Mouse (Mus musculus): ENCODE results near the gene Gm49368.
"Not testable (repeated sequence)": the region's sequence is repeated elsewhere in the genome, so short reads cannot be mapped to it uniquely, and the experiment has no call there.

Gene Gm49368

DNA sequence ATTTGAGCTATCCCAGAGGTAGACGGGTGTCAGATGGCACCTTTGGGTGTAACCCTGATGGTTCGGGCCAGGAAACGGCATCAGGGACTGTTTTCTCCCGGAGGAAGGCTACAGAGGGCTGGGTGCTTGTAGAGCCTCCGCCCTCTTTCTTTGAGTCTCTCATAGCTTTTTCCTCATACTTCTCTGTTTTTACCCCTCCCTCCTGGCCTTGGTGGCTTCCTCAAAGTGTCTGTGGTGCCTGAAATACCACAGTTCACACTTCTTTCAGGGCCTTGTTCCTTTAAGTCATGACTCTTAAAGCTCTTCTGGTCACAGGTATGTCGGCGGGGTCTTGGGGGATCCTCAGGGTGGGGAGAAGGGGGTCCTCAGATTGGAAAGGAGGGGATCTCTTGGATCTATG is at the start of gene Gm49368, which contains the start of gene Itgam:
Gm49368 (plus strand) TSS at position 228 of the 400 bp plus-strand sequence.
Itgam (plus strand) TSS at position 185 of the 400 bp plus-strand sequence.
- DNase-seq (ENCODE audit: low read depth, low spot score), result no peak

DNA sequence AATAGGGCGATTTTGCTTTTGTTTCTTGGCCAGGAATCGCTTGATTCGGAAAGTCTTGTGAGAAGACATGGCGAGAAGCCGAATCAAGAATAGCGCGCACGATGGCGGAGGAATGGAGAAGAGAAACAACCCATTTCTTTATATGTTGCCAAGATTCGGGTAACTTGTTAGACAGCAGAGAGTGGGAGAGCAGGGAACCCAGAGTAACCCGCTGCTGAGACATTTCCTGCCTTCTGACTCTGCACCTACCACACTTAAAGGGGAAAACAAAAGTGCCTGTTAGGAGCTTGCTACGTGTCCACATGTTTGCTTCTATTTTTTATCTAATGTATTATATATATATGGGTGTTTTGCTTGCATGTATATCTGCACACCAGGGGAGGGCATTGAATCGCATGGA is 49.4 kb upstream of the Gm49368 start:
- no peak for DNase-seq (ENCODE audit: low read depth, low spot score)

DNA sequence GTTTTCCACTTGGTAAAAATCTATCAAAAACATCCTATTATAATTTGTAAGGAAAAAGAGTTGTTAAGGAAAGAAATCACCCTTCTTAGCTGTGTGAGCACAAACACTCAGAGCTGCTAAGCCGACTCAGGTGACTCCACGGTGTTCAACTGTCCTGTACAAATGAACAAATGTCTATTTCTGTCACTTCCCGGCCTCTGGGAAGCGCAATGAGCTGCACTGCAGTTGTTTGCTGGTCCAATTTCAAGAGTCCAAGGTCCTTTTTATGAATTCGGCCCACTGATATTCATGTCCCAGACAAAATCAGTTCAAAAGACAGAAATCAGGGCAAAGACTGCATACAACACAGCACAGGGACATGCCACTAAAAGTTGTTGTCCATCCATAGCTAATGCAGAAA is 46.3 kb upstream of the Gm49368 start:
- DNase-seq (ENCODE audit: low read depth, low spot score), result not testable (repeated sequence)

DNA sequence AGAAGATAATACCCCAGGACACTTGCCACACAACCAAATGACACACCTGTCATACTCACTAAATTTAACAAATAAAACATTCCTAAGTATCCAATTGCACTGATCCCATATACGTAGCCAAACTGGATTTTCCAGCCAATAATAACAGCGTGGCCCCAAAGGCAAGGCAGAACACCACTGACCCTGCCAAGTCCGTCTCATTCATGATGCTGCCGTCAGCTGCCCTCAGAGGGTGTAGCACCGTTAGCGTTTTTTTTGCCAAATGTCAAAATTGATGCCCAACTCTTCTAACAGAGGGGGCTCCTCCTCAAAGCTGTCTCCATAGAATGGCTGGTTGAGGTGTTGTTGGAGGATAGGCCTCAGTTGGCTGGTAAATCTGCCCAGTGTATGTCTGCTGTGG is 45.8 kb upstream of the Gm49368 start:
- DNase-seq (ENCODE audit: low read depth, low spot score), result no peak

DNA sequence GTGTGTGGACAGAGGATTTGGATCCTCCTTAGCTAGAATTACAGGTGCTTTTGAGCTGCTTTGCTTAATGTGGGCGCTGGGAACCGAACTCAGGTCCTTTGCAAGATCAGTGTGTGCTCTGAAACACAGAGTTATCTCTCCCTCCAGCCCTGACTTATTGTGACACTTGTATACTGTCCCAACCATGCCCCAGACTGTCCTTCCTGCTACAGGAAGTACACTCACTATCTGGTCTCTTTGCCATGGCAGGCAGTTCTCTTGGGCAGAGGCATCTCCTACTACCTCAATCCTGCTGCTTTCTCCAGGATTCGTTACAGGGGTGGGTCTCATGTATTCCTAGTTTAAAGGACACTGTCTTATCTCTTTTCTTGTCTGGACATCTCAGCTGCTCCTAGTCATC is 44.2 kb upstream of the Gm49368 start:
- DNase-seq (ENCODE audit: low read depth, low spot score), result no peak

DNA sequence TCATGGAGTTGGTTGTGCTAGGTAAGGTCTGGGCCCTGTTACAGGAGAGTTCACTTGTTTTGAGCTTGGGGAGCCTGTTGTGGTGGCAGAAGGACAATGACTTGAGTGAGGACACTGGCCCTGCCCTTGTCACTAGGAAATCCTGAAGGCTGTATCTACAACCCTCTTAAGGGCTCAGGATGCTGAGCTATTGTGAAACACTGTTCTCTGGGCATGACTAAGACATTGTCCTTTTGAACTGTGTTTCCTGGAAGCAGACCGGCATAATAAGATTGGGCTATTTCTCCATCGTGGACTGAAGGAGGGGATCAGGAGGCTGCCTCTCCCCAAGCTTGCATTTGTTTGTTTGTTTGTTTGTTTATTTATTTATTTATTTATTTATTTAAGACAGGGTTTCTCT is 43.3 kb upstream of the Gm49368 start:
- DNase-seq (ENCODE audit: low read depth, low spot score), result no peak

DNA sequence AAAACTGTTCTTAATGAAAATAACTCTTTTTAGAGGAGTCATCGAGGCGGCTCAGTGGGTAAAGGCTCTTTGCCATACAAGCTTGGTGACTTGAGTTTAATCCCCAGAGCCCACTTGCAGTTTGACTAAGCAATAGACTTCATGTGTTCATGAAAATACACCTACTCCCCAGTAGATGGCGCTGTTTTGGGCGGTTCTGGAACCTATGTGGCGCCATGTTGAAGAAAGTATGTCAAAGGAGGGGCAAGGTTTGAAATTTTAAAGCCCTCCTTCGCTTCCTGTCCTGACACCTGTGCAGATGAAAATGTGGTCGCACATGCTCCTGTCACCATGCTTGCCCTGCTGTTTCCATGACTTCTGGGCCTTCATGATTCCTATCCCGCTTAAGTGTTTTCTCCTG is 39.5 kb upstream of the Gm49368 start:
- DNase-seq (ENCODE audit: low read depth, low spot score), result no peak

DNA sequence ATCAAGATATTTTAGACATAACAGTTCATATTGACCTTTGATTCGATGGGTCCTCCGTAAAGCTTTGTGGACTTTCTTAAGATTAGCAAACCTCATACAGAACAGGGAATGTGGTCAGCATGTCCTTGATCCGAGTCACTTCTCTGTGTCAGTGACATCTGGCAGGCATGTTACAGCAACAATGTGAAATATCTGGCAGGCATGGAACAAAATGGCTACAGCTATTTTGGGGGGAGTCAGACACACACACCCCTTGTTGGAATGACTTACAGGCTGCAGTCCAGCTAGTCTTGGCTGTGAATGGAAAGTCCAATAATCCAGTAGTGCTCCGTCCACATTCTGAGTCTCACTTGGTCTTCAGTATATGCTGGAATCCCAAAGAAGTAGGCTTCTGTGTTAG is 38.9 kb upstream of the Gm49368 start:
- no peak for DNase-seq (ENCODE audit: low read depth, low spot score)

DNA sequence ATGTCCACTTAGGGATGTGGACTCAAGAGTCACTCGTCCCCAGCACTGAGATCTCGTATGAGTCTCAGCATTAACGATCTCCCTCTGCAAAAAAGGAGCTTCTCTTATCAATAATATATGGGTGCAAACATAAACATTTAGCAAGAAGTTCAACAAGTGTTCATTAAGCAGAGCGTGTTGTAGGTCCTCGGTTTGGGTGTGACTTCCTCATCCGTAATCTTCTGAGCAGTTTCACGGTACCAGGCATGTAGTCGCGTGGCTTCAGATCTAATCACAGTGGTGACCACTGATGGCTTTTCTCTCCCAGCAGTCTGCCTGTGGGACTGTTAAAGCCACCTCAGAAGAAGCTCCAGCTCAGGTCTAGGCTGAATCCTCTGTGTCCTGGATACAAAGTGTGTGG is 38.1 kb upstream of the Gm49368 start:
- no peak for DNase-seq (ENCODE audit: low read depth, low spot score)

DNA sequence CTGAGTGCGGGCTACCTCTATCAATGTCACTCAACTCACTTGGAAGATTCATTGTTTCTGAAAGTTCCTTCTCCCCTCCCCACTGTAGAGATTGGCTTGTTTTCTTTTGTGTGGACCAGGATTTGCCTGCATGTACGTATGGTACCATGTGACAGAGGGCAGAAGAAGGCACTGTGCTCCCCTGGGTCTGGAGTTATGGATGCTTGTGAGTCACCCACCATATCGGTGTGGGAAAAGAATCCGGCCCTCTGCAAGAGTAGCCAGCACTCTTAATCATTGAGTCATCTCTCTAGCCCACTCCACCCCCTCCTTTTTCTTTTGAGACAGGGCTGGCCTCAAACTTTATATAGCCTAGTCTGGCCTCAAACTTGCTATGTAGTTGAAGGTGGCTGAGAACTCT is 37.6 kb upstream of the Gm49368 start:
- DNase-seq (ENCODE audit: low read depth, low spot score), result no peak

DNA sequence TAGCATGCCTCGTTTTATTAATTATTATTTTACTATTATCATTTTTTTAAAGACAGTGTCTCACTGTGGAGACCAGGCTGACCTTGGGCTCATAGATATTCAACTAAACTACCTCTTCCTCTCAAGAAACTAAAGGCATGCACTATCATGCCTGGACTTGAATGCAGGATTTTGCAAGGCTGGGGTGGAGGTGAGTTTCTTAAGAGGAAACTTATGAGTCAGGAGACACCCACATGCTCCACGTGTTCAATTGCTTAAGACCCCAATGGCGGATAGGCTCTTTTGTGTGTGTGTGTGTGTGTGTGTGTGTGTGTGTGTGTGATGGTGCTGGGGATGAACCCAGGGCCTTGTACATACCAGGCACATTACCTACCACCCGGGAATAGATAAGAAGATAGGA is 37.1 kb upstream of the Gm49368 start:
- no peak for DNase-seq (ENCODE audit: low read depth, low spot score)

DNA sequence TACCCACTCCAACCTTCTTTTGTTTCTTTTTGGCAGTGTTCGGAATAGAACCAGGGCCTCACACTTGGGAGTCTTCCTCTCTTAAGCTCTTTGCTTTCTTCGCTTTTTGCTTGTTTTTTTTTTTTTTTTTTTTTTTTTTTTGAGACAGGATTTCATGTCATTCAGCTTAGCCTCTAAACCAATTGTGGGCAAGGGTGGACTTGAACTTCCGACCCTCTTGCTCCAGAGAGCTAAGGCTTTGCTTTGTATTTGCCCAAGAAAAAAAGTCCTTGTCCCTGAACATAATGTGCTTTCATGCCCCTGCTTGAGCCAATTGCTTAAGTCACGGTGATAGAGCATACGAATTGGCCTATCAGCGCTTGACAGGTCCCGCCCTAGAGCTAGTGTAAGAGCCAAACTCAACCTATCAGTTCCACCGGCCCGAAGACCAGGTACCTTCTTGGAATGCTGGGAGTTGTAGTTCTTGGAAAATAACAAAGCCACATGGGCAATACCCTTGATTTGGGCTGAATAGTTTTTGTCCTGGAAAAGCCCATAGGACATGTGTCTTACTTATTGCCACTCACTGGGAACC is 31.0 kb upstream of the Gm49368 start:
- DNase-seq (ENCODE audit: low read depth, low spot score), result peak; percentile 27

DNA sequence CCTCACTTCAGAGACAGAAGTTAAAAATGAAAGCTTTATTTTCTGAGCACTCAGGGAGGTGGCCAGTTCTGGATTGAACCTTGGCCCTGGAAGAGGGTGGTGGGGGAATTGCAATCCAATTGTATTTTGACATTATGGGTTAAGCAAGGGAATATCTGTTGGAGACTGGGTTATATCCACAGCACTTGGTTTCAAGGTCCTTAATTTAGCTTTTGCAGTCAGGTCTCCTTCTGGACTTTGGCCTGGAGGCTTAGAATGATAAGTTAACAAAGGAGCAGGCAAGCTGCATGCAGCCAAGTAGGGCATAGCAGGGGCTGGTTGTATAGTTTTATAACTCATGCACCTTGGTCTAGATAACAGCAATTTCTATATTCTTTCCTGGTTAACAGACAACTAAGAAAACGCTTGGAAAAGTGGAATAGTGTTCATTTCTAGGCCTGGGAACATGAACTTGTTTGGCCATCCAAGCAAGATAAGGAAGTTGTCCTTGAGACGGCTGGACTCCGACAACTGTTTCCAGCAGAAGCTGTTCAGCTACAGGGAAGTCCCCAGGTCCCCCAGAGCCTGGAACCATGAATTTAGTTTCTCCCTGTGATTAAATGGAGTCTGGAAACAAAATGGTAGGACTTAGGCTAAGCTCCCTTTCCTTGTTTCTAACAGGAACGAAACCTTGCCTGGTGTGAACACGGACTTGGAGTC is 30.0 kb upstream of the Gm49368 start:
- DNase-seq (ENCODE audit: low read depth, low spot score), result no peak

DNA sequence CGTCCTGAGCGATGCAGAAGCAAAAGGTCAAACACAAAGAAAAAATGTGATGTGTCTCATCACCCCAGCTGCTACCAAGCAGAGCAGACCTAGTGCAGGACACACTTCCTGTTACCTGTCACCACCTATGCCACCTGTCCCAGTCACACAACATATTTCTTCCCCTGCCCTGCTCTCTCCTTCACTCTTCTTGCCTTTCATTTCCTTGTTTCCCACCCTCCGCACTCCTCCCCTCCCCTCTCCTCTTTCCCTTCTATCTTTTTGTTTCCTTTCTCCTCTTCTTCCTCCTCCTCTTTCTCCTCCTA is 29.5 kb upstream of the Gm49368 start:
- no peak for DNase-seq (ENCODE audit: low read depth, low spot score)

DNA sequence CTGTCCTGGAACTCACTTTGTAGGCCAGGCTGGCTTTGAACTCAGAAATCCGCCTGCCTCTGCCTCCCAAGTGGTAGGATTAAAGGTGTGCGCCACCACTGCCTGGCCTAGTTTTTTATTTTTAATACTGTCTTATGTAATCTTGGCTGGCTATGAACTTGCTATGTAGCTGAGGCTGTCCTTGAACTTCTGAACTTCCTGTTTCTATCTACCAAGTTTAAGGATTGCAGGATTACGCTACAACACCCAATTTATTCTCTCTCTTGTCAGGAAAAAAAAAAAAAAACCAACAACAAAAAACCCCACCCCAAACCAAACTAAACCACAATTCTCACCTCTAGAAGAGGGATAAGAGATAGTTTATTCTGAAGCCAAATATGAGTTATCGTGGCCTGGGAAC is 28.9 kb upstream of the Gm49368 start:
- DNase-seq (ENCODE audit: low read depth, low spot score), result no peak

DNA sequence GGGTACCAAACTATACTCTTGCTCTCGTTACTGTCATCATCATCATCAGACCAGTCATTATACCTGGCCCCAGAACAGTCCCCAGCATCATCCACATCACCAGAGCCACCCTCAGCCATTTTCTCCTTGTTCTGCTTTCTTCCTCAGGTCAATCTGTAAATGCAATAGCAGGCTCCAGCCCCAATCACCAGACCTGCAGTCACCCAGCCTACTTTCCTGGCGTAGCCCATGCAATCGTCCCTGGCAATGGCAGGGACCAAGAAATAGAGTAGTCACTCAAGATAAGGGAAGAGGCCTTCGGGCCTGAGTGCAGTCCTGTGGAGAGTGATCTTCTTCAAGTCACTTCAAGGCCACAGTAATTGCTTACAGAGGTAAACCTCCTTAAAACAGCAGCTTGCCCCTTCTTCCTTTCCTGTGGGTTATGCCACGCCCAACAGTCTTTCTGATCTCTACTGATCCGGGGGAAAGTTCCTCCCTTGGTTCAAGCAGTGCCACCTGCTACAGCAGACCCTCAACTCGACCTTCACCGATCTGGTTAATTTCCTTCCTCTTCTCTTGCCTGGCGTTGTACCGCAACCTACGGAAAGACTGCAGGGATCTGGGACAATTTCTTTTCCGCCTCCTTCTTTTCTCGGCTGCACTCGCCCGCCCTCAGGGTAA is 20.2 kb upstream of the Gm49368 start:
- not testable (repeated sequence) for DNase-seq (ENCODE audit: low read depth, low spot score)

DNA sequence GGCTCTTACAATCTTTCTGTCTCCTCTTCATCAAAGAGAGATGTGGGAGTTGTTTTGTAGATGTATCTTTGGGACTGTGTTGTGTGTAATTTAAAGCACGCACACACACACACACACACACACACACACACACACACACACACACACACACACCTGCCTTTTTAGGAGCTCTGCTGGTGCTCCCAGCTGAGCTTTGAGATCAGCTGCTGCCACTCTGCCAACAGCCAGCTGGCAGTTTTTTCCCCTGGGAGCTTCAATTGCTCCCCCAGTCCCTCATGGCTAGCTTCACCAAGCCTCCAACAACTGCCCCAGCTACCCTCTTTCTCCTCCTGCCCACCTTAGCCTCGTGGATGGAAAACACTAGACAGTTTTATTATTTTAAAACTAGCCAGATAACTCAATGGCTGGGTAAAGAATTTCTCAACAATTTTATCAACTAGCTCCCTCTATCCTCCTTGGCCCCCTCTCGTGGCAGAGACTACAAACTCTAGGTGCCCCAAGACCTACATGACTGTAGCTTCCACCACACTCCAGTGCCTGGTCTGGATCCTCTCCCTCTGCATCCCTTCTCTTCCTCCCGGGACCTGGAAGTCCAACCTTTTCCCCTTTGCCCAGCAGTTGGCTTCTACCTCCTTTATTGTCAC is 18.2 kb upstream of the Gm49368 start:
- no peak for DNase-seq (ENCODE audit: low read depth, low spot score)

DNA sequence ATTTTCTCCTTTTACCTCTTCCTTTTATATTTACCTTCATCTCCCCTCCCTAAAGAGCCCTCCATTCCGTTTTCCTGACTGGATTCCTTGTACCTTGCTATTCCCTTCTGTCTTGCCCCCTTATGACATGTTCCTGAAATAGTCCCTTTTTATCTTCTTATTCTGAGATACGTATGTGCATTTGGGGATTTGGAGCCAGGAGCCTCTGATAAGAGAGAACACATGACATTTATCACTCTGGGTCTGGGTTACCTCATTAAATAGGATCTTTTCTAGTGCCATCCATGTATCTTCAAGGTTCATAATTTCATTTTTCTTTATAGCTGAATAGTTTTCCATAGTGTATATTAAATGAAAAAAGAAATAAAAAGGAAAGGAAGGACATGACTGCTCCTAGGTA is 16.8 kb upstream of the Gm49368 start:
- no peak for DNase-seq (ENCODE audit: low read depth, low spot score)

DNA sequence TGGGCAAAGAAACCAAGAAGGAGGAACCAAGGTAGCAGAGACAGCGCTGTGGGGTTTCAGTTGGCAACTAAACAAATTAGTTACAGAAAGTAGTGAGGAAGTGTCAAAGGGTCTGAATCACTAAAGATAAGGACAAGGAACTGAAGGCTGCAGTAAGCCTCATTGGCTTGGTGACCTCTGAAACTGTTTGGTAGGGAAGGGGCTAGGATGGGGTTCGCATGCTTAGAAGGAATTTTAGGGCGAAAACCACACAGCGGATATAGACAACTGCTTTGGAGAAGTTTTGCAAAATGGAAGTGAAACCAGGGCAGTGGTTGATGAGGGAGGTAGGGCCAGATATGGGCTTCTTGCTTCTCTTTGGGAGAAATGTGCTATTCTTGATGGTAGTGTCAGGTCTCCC is 13.7 kb upstream of the Gm49368 start:
- no peak for DNase-seq (ENCODE audit: low read depth, low spot score)

DNA sequence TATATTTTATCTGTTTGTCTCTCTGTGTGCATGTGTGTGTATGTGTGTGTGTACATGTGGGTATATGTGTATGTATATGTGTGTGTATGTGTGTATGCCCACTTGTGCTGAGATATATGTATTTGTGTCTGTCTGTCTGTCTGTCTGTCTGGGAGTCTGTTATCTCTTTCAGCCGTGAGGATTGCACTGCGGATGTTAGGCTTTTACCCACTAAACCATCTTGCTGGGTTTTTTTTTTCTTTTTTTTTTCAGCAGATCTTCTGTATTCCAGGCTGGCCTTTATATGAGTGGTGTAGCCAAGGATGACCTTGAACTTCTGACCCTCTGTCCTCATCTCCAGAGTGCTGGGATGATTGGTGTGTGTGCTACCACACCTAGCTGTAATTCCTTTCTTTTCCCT is 13.2 kb upstream of the Gm49368 start:
- no peak for DNase-seq (ENCODE audit: low read depth, low spot score)

DNA sequence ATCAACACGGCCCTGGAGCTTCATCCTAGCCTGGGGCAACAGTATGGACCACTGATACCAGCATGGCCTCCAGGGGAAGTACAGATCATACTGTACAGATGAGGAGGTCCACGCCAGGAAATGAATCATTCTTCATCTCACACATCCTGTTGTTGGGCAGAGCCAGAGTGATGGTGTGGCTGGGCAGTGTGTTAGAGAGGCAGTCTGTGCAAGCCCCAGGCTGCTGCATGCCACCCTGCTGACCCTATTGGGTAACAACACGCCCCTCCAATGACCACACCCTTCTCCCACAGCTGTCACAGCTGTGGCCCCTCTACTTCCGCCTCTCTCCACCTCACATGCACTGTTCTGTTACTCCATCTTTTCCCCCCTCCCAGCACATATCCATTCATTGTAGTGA is 11.7 kb upstream of the Gm49368 start:
- DNase-seq (ENCODE audit: low read depth, low spot score), result no peak

DNA sequence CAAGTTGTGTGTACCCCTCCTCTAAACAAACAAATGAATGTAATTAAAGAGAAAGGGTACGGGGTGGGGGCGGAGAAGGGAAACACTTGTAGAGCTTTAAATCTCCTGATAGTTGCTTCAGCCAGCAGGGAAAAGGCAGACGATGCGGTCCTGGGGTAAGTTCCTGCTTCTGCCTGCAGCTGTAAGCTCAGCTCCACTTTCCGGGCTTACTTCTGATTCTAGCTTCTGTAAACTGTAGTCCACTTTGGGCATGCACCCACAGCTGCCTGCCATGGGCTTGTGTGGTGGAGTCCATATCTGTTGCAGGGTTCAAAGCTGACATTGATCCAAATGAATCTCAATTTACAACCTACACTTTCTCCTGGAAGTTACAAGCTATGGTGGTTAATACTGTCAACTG is 9.4 kb upstream of the Gm49368 start:
- no peak for DNase-seq (ENCODE audit: low read depth, low spot score)

DNA sequence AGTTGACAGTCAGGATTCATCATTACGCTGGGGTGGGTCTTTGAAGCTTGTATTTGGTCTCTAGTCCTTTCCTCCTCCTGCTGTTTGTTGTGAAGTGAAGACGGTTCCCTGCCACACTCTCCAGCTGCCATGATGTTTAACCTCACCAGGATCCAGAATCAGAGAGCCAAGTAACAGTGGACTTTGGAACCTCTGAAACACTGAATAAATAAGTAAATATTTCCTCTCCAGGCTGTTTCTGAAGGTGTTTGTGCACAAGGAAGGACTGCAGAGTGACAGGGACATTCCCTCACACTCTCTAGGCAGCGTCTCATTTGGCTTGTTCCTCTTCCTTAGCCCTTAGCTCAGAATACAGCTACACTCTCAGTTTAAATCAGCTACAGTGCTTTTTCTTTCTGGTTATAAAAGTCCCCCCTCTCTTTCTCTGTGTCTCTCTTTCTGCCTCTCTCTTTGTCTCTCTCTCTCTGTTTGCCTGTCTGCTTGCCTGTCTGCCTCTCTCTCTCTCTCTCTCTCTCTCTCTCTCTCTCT is 5.5 kb upstream of the Gm49368 start:
- DNase-seq (ENCODE audit: low read depth, low spot score), result no peak
